Mouse (Mus musculus) G1E (cell line): Measurements from ENCODE around the gene Rnps1.

Experiments used
- CTCF ChIP-seq: IDR thresholded peaks from 2 replicates; pipeline ENCODE4 v1.5.1; 2012; ENCODE audit warnings: low read depth, low read length, inconsistent platforms, mixed read lengths
- GATA1 ChIP-seq: IDR thresholded peaks from 2 replicates; pipeline ENCODE4 v1.6.1; 2012; ENCODE audit warnings: borderline replicate concordance, low read length, inconsistent platforms, mixed read lengths
- GATA2 ChIP-seq: IDR thresholded peaks from 2 replicates; pipeline ENCODE4 v1.6.1; 2012; ENCODE audit warnings: low read depth, low read length, inconsistent platforms, borderline replicate concordance
- POLR2AphosphoS5 ChIP-seq: IDR thresholded peaks from 2 replicates; pipeline ENCODE4 v1.6.1; 2012; ENCODE audit warnings: low read depth, low read length, inconsistent platforms; ENCODE audit not compliant: insufficient replicate concordance
- TAL1 ChIP-seq: conservative IDR thresholded peaks from 2 replicates; pipeline ENCODE4 v1.6.1; 2012; ENCODE audit warnings: low read depth, low read length, inconsistent platforms, mixed read lengths

GRCm38 (mm10) chr17:24365863-24366262, 48.5 kb upstream of the Rnps1 start:
- TF ChIP-seq CTCF, result no peak
- TF ChIP-seq POLR2AphosphoS5, result no peak
- no peak for TF ChIP-seq GATA1
- no peak for TF ChIP-seq TAL1
- no peak for TF ChIP-seq GATA2
